Mouse (Mus musculus): ENCODE results near the gene Gm43738.
A peak's percentile ranks its signal among the peaks of the same experiment; 100 is the strongest.
"Not testable (repeated sequence)": the region's sequence is repeated elsewhere in the genome, so short reads cannot be mapped to it uniquely, and the experiment has no call there.

Gene Gm43738

GRCm38 (mm10) chr3:89101812-89102494, 1.1 kb upstream of the Gm43738 start, which contains the start of gene Fdps:
Gene Fdps (minus strand): TSS chr3:89101959.
- DNase-seq (ENCODE audit: low read depth): peak; percentile 100

GRCm38 (mm10) chr3:89101459-89101811, 536 bp upstream of the Gm43738 start:
- DNase-seq (ENCODE audit: low read depth): no peak

- no peak for DNase-seq (ENCODE audit: low read depth)
Measured at GRCm38 (mm10) chr3:89094021-89094420, 6.9 kb downstream of the Gm43738 start.

- peak; percentile 24 for DNase-seq (ENCODE audit: low read depth)
Measured at GRCm38 (mm10) chr3:89093175-89093574, 7.7 kb downstream of the Gm43738 start, which contains the start of gene Rusc1. Gene Rusc1 (minus strand): TSS chr3:89093311.

GRCm38 (mm10) chr3:89092509-89093090, 8.3 kb downstream of the Gm43738 start:
- no peak for DNase-seq (ENCODE audit: low read depth)

- no peak for DNase-seq (ENCODE audit: low read depth)
Measured at GRCm38 (mm10) chr3:89091811-89092508, 8.9 kb downstream of the Gm43738 start.

GRCm38 (mm10) chr3:89090694-89091655, 9.9 kb downstream of the Gm43738 start:
- peak; percentile 75 for DNase-seq (ENCODE audit: low read depth)

GRCm38 (mm10) chr3:89089882-89090591, 10.9 kb downstream of the Gm43738 start:
- DNase-seq (ENCODE audit: low read depth): peak; percentile 94

- DNase-seq (ENCODE audit: low read depth): no peak
Measured at GRCm38 (mm10) chr3:89088974-89089373, 11.9 kb downstream of the Gm43738 start.

- DNase-seq (ENCODE audit: low read depth): peak; percentile 90
Measured at GRCm38 (mm10) chr3:89087338-89088110, 13.4 kb downstream of the Gm43738 start.

- DNase-seq (ENCODE audit: low read depth): no peak
Measured at GRCm38 (mm10) chr3:89084654-89085190, 16.2 kb downstream of the Gm43738 start.

GRCm38 (mm10) chr3:89084133-89084532, 16.8 kb downstream of the Gm43738 start:
- no peak for DNase-seq (ENCODE audit: low read depth)

GRCm38 (mm10) chr3:89082287-89082686, 18.6 kb downstream of the Gm43738 start:
- not testable (repeated sequence) for DNase-seq (ENCODE audit: low read depth)

GRCm38 (mm10) chr3:89077383-89077782, 23.5 kb downstream of the Gm43738 start:
- DNase-seq (ENCODE audit: low read depth): no peak

- DNase-seq (ENCODE audit: low read depth): no peak
Measured at GRCm38 (mm10) chr3:89067265-89067664, 33.6 kb downstream of the Gm43738 start.

- peak; percentile 48 for DNase-seq (ENCODE audit: low read depth)
Measured at GRCm38 (mm10) chr3:89061696-89062095, 39.2 kb downstream of the Gm43738 start.

- peak; percentile 59 for DNase-seq (ENCODE audit: low read depth)
Measured at GRCm38 (mm10) chr3:89058783-89059182, 42.1 kb downstream of the Gm43738 start.

- DNase-seq (ENCODE audit: low read depth): no peak
Measured at GRCm38 (mm10) chr3:89058361-89058760, 42.5 kb downstream of the Gm43738 start.

GRCm38 (mm10) chr3:89043359-89043758, 57.5 kb downstream of the Gm43738 start:
- DNase-seq (ENCODE audit: low read depth): peak; percentile 65

Measured in 416B (cell line).